Mouse (Mus musculus) stomach, postnatal 0 days (tissue): Measurements from ENCODE around the gene Stat1. TPM values are rescaled to one million over a fixed set of nuclear protein-coding genes. Genes with fewer than 3 reads are reported as not detected.
A peak's percentile ranks its signal among the peaks of the same experiment; 100 is the strongest.

Experiments
- ATAC-seq: fragments of 200-750 bp; cut with Nextera tagmentation; 2 replicates; pipeline ENCODE4 v1.8.0; 2017; ENCODE audit not compliant: low FRiP score, low TSS enrichment
- DNase-seq: peaks from one replicate; pipeline ENCODE4 v3.0.0-alpha.2; 2016; ENCODE audit warnings: low spot score
- H3K27ac ChIP-seq: fragments of 300-500 bp; sonication (generic); replicated peaks from 2 replicates; pipeline ENCODE4 v1.5.1; 2014; ENCODE audit warnings: mild to moderate bottlenecking, control low read depth
- H3K27me3 ChIP-seq: fragments of 300-500 bp; sonication (generic); 2 replicates; pipeline ENCODE4 v1.6.1; 2014; ENCODE audit warnings: low read length; ENCODE audit not compliant: control insufficient read depth, insufficient read depth
- H3K36me3 ChIP-seq: fragments of 300-500 bp; sonication (generic); 2 replicates; pipeline ENCODE4 v1.6.1; 2014; ENCODE audit warnings: low read length, mixed read lengths; ENCODE audit not compliant: control insufficient read depth, insufficient read depth
- H3K4me1 ChIP-seq: fragments of 300-500 bp; sonication (generic); replicated peaks from 2 replicates; pipeline ENCODE4 v1.6.1; 2014; ENCODE audit warnings: antibody characterized with exemption; ENCODE audit not compliant: control insufficient read depth, insufficient read depth
- H3K4me2 ChIP-seq: fragments of 300-500 bp; sonication (generic); replicated peaks from 2 replicates; pipeline ENCODE4 v1.6.1; 2014; ENCODE audit warnings: low read depth, mild to moderate bottlenecking, control low read depth, moderate library complexity
- H3K4me3 ChIP-seq: fragments of 300-500 bp; sonication (generic); 2 replicates; pipeline ENCODE4 v1.5.1; 2014; ENCODE audit warnings: low read depth, low read length, control low read depth
- H3K9ac ChIP-seq: fragments of 300-500 bp; sonication (generic); 2 replicates; pipeline ENCODE4 v1.6.1; 2014; ENCODE audit warnings: mild to moderate bottlenecking, low read length, control low read depth, mixed read lengths
- H3K9me3 ChIP-seq: fragments of 300-500 bp; sonication (generic); 2 replicates; pipeline ENCODE4 v1.6.1; 2016; ENCODE audit warnings: low read length; ENCODE audit not compliant: control insufficient read depth
- CTCF ChIP-seq: IDR thresholded peaks from 2 replicates; pipeline ENCODE4 v1.5.1; 2016; ENCODE audit warnings: antibody characterized with exemption, low read depth, mild to moderate bottlenecking, moderate library complexity
- EP300 ChIP-seq: optimal IDR thresholded peaks from 2 replicates; pipeline ENCODE3; 2016; ENCODE audit warnings: antibody characterized with exemption
- WGBS: fragments of 180-500 bp; shearing (Covaris S2); extraction: QIAGEN DNeasy Blood & Tissue Kit; methylation state at CpG from one replicate; pipeline ENCODE4 v1.1.7; 2014; 5-methylcytosine and 5-hydroxymethylcytosine counted together
- polyA plus RNA-seq: library from polyadenylated mRNA; unstranded; fragments of >200 nt; fragmentation: Nextera tagmentation; extraction: Ambion mirVana; gene quantifications from 2 replicates; pipeline ENCODE4 v1.2.1, GENCODE M21; 2015

The Stat1 gene
- polyA plus RNA-seq, 1 experiment from 2014 or later = 22.2 TPM

DNA sequence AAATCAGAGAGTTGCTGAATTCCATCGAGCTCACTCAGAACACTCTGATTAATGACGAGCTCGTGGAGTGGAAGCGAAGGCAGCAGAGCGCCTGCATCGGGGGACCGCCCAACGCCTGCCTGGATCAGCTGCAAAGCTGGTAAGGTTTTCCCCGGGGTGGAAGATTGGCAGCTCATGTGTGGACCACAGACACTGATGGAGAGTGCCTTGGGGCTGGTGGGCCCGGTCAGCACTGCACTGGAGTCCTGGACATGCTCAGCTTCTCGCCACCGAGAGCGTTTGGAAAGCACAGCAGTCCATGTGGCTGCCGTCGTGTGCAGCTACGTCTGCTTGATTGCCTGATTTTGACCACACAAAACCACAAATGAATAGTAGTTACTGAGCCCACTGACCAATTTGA is 18.1 kb downstream of the Stat1 start:
- no peak for TF ChIP-seq CTCF
- no peak overlapping the region for H3K4me3 ChIP-seq
- H3K4me2 ChIP-seq = no peak overlapping the region
- H3K9me3 ChIP-seq = no peaks in the 10 kb centered on the region
- no peak overlapping the region for H3K9ac ChIP-seq
- H3K4me1 ChIP-seq = no peaks in the 10 kb centered on the region
- H3K27ac ChIP-seq = no peak overlapping the region
- H3K27me3 ChIP-seq = no peaks in the 10 kb centered on the region
- no peak for DNase-seq
- peaks cover 29% of the 10 kb centered on the region; the same call in 1 of the 2 replicates for H3K36me3 ChIP-seq
- 75% methylated on average over 16 of the region's 16 CpGs for WGBS
- no peak for ATAC-seq

DNA sequence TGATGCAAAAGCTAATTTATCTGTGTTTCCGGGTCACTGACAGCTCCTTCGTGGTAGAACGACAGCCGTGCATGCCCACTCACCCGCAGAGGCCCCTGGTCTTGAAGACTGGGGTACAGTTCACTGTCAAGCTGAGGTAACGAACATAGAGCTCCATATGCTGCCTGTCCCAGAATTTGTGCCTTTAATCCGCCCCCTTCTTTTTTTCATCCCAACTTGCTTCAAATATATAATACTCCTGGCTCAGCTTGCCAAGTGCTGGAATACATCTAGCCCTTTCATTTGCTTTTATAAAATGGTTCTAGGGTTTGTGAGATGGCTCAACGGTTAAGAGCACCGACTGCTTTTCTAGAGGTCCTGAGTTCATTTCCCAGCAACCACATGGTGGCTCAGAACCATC is 21.3 kb downstream of the Stat1 start:
- Histone ChIP-seq H3K9me3 (no peaks in the 10 kb centered on the region), H3K4me1 (no peaks in the 10 kb centered on the region), H3K27ac (no peak overlapping the region), H3K4me2 (no peak overlapping the region), H3K27me3 (no peaks in the 10 kb centered on the region), H3K9ac (no peak overlapping the region), H3K4me3 (no peak overlapping the region), H3K36me3 (peaks cover 18% of the 10 kb centered on the region; the same call in 1 of the 2 replicates)
- WGBS = 88% methylated on average over 9 of the region's 9 CpGs
- TF ChIP-seq EP300 (no peak), CTCF (no peak)
- DNase-seq (no peak), ATAC-seq (no peak)

DNA sequence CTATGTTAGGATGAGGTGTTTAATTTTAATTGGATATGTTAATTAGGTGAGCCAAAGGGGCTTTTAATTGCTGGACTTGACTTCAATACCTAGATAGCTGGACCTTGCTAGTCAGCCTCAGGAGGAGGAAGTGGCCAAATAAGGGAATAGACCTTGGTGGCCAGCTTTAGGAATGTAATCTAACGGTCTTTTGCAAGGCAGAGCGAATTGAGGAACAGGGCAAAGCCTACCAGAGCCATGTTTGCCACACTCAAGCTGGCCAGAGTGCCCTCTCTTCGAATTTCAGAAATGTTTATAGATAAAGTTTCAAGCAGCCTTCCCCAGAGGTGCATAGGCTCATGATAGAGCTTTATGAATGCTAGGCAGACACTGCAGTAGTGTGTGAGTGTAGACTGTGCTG is 22.2 kb downstream of the Stat1 start:
- TF ChIP-seq EP300 (no peak), CTCF (no peak)
- WGBS = 41% methylated on average over 3 of the region's 3 CpGs
- H3K4me3 ChIP-seq = no peak overlapping the region
- H3K36me3 ChIP-seq = peaks cover 18% of the 10 kb centered on the region; the same call in 1 of the 2 replicates
- no peaks in the 10 kb centered on the region for H3K9me3 ChIP-seq
- H3K4me2 ChIP-seq = no peak overlapping the region
- no peak for DNase-seq
- H3K9ac ChIP-seq = no peak overlapping the region
- no peak for ATAC-seq
- H3K27ac ChIP-seq = no peak overlapping the region
- no peaks in the 10 kb centered on the region for H3K4me1 ChIP-seq
- no peaks in the 10 kb centered on the region for H3K27me3 ChIP-seq

DNA sequence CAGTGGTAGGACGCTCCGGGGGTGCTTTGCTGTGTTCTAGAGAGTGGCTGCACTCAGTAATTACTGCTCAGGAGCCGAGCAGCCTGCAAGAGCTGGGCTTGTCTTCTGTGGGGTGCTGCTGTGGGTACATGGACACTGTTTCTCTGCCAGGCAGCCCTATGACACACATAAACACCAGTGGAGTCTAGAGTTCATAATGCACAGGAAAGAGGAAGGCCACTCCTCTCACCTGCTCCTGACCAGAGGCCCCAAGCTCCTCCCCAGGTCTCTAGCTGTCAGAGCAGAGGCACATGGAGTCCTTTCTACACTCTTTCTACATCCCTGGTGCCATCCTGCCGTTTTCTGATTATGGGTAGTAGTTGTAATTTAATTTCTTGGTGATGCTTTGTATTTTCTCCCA is 22.9 kb downstream of the Stat1 start:
- Histone ChIP-seq H3K9me3 (no peaks in the 10 kb centered on the region), H3K4me1 (no peaks in the 10 kb centered on the region), H3K4me3 (no peak overlapping the region), H3K36me3 (peaks cover 18% of the 10 kb centered on the region; the same call in 1 of the 2 replicates), H3K4me2 (no peak overlapping the region), H3K9ac (no peak overlapping the region), H3K27ac (no peak overlapping the region), H3K27me3 (no peaks in the 10 kb centered on the region)
- TF ChIP-seq EP300 (no peak), CTCF (no peak)
- WGBS = 60% methylated on average over 4 of the region's 4 CpGs
- DNase-seq (no peak), ATAC-seq (peak; percentile 55)

- no peak overlapping the region for H3K4me3 ChIP-seq
- ATAC-seq (no peak), DNase-seq (no peak)
- TF ChIP-seq EP300 (no peak), CTCF (no peak)
- H3K27me3 ChIP-seq = no peaks in the 10 kb centered on the region
- no peak overlapping the region for H3K9ac ChIP-seq
- H3K4me1 ChIP-seq = no peaks in the 10 kb centered on the region
- no peak overlapping the region for H3K27ac ChIP-seq
- no peak overlapping the region for H3K4me2 ChIP-seq
- H3K9me3 ChIP-seq = no peaks in the 10 kb centered on the region
- H3K36me3 ChIP-seq = peaks cover 16% of the 10 kb centered on the region; the same call in 1 of the 2 replicates
- 78% methylated on average over 4 of the region's 4 CpGs for WGBS
These were observed 24.0 kb downstream of the Stat1 start for GRCm38 (mm10) chr1:52143191-52143590.

- no peak overlapping the region for H3K27ac ChIP-seq
- no peaks in the 10 kb centered on the region for H3K4me1 ChIP-seq
- no peak for TF ChIP-seq EP300
- TF ChIP-seq CTCF = no peak
- H3K4me2 ChIP-seq = no peak overlapping the region
- no peak for ATAC-seq
- H3K27me3 ChIP-seq = no peaks in the 10 kb centered on the region
- H3K9ac ChIP-seq = no peak overlapping the region
- H3K9me3 ChIP-seq = no peaks in the 10 kb centered on the region
- peaks cover 13% of the 10 kb centered on the region; the same call in 1 of the 2 replicates for H3K36me3 ChIP-seq
- no peak for DNase-seq
- H3K4me3 ChIP-seq = no peak overlapping the region
- WGBS = 78% methylated on average over 7 of the region's 7 CpGs
These were observed 24.4 kb downstream of the Stat1 start for GRCm38 (mm10) chr1:52143596-52144156.
